Mouse (Mus musculus) heart, postnatal 0 days (tissue): ENCODE measurements around the gene Cdc14b.

Experiments used
- CTCF ChIP-seq: IDR thresholded peaks from 2 replicates; pipeline ENCODE4 v1.5.1; 2016; ENCODE audit warnings: antibody characterized with exemption, control low read depth, low read depth
- EP300 ChIP-seq: IDR thresholded peaks from 2 replicates; pipeline ENCODE4 v1.6.1; 2016; ENCODE audit warnings: antibody characterized with exemption, low read depth

DNA sequence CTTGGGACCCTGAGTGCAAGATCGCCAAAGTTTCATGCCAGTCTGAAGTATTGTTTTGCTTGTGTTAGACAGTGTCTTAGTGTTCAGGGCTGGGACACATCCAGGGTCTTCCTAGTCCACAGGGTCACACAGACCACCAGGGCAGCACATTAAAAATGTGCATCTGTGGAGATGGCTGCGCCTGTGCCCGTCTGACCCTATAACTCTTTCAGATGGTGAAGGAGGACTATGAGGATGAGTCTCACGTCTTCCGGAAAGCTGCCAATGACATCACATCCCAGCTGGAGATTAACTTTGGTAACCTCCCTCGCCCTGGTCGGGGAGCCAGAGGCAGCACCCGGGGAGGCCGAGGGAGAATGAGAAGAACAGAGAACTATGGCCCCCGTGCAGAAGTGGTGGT is 90.7 kb downstream of the Cdc14b start:
- TF ChIP-seq CTCF, result no peak
- TF ChIP-seq EP300, result no peak
